ENCODE assay signal across 21 mouse cellular contexts in the genomic region with DNA sequence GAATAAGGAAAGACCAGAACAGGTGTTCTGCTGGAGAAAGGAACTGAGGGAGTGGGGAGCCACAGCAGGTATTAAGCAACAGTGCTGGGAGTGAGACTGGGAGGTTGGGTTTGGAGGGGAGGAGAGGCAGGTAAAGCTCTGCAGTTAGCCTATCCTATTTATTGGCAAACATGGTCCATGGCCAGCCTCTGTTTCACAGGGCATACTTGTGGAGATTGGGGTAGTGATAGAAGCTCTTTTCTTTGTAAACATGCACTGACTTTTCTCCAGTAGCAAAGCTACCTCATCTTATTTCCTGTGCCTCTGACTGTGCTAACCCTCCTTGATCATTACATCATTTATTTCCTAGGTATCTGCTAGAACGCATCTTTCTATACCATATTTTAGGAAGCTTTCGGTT.
DNase-seq lines count a peak whose midpoint lies in the region; ATAC-seq and TF ChIP-seq lines count a peak whose summit lies in the region.
"Had no signal": no experiment of that assay in that cellular context is flagged by ENCODE, and none has a peak within 500 bp of the region (broad histone marks: within the 10 kb centered on the region; RNA-seq: fewer than 3 reads in every experiment).

No protein-coding gene starts in this region.

- no peak for TF ChIP-seq EP300 in liver, postnatal 0 days (IDR thresholded peaks at IDR 0.05; ENCODE audit: low read depth)
- no peak for TF ChIP-seq EP300 in MEL (IDR thresholded peaks at IDR 0.05; ENCODE audit: low read depth in 1 of 2, low read length in 2 of 2)

- H3K79me2 ChIP-seq in MEL (ENCODE audit: control insufficient read depth, insufficient read depth, low read length, poor library complexity): no peaks in the 10 kb centered on the region

- DNase-seq in liver, embryonic 11.5 days (ENCODE audit: low spot score): no peak
- DNase-seq in liver, postnatal 0 days: no peak
- no peak for DNase-seq in MEL (ENCODE audit: low read depth, low spot score)
- DNase-seq in liver, embryonic 13.5 days: no peak
- DNase-seq in forebrain, embryonic 11.5 days (ENCODE audit: low spot score): no peak
- no peak for DNase-seq in gastrocnemius, postnatal 14 days
- DNase-seq in lung, adult 18-20 months: no peak
- DNase-seq: adrenal gland, adult 8-10 months; adrenal gland, postnatal 36 days; cerebellum, adult 2 months; cerebellum, postnatal 14 days; heart, adult 18-20 months; heart, postnatal 10 days; heart, postnatal 4 days had no signal

- peak; percentile 44 for ATAC-seq in liver, embryonic 11.5 days (replicated peaks; ENCODE audit: low FRiP score)
- no peak for ATAC-seq in liver, postnatal 0 days
- peak; percentile 50 for ATAC-seq in liver, embryonic 13.5 days (ENCODE audit: low read depth)
- ATAC-seq in megakaryocyte progenitor cell, adult 5-6 weeks (replicated peaks; ENCODE audit: poor library complexity): 0 out of 2 replicates have a peak, but pooled peaks have one; percentile 18
- ATAC-seq in forebrain, embryonic 11.5 days (replicated peaks; ENCODE audit: low FRiP score): no peak
- ATAC-seq: forebrain, embryonic 15.5 days; hindbrain, embryonic 16.5 days had no signal

- TF ChIP-seq POLR2A in MEL (IDR thresholded peaks at IDR 0.05; ENCODE audit: control insufficient read depth in 1 of 2, insufficient read depth in 1 of 2, low read depth in 1 of 2, low read length in 2 of 2, poor library complexity in 1 of 2): no peak

- TF ChIP-seq RAD21 in MEL (IDR thresholded peaks at IDR 0.05; ENCODE audit: low read depth, low read length): no peak

- H3K4me3 ChIP-seq in liver, embryonic 11.5 days (ENCODE audit: low read depth, low read length): no peak overlapping the region
- H3K4me3 ChIP-seq in liver, postnatal 0 days (ENCODE audit: low read depth, low read length): no peak overlapping the region
- H3K4me3 ChIP-seq in MEL (ENCODE audit: control insufficient read depth in 1 of 2, insufficient read depth in 1 of 2, low read depth in 2 of 2, low read length in 2 of 2): no peak overlapping the region
- no peak overlapping the region for H3K4me3 ChIP-seq in liver, embryonic 13.5 days (replicated peaks)
- no peak overlapping the region for H3K4me3 ChIP-seq in forebrain, embryonic 11.5 days (ENCODE audit: low read depth, low read length)
- H3K4me3 ChIP-seq: embryonic facial prominence, embryonic 13.5 days; forebrain, embryonic 10.5 days; forebrain, embryonic 15.5 days; heart, embryonic 10.5 days; hindbrain, embryonic 12.5 days had no signal

- no peaks in the 10 kb centered on the region for H3K36me3 ChIP-seq in liver, embryonic 11.5 days (ENCODE audit: control insufficient read depth, insufficient read depth, low read length)
- H3K36me3 ChIP-seq in liver, postnatal 0 days (replicated peaks; ENCODE audit: insufficient read depth, low read length): no peaks in the 10 kb centered on the region
- H3K36me3 ChIP-seq in MEL (ENCODE audit: control insufficient read depth in 1 of 2, insufficient read depth in 2 of 2, low read length in 2 of 2): peaks cover 0 to 21% of the 10 kb centered on the region in 2 experiments; a peak in 2 of 4 replicates
- H3K36me3 ChIP-seq in liver, embryonic 13.5 days: no peaks in the 10 kb centered on the region
- H3K36me3 ChIP-seq in forebrain, embryonic 11.5 days (ENCODE audit: control insufficient read depth, insufficient read depth, low read length): no peaks in the 10 kb centered on the region
- H3K36me3 ChIP-seq: embryonic facial prominence, embryonic 13.5 days; forebrain, embryonic 10.5 days; forebrain, embryonic 15.5 days; heart, embryonic 10.5 days; hindbrain, embryonic 12.5 days had no signal

- 0 out of 2 replicates have a peak, but pooled peaks cover 5% of the 10 kb centered on the region for H3K4me1 ChIP-seq in liver, embryonic 11.5 days (replicated peaks; ENCODE audit: control insufficient read depth, insufficient read depth, low read length)
- H3K4me1 ChIP-seq in liver, postnatal 0 days (ENCODE audit: insufficient read depth): 0 out of 2 replicates have a peak, but pooled peaks cover 7% of the 10 kb centered on the region
- H3K4me1 ChIP-seq in MEL (ENCODE audit: control insufficient read depth in 1 of 2, insufficient read depth in 2 of 2, low read length in 2 of 2): peaks cover 7 to 26% of the 10 kb centered on the region in 2 experiments
- H3K4me1 ChIP-seq in liver, embryonic 13.5 days (replicated peaks): peaks cover 18% of the 10 kb centered on the region
- no peaks in the 10 kb centered on the region for H3K4me1 ChIP-seq in forebrain, embryonic 11.5 days (replicated peaks; ENCODE audit: control insufficient read depth, insufficient read depth, low read length)
- H3K4me1 ChIP-seq: embryonic facial prominence, embryonic 13.5 days; forebrain, embryonic 10.5 days; forebrain, embryonic 15.5 days; heart, embryonic 10.5 days; hindbrain, embryonic 12.5 days had no signal

- no peaks in the 10 kb centered on the region for H3K9me3 ChIP-seq in liver, embryonic 11.5 days (ENCODE audit: control insufficient read depth, low read length)
- H3K9me3 ChIP-seq in liver, postnatal 0 days (ENCODE audit: low read length): no peaks in the 10 kb centered on the region
- H3K9me3 ChIP-seq in MEL (replicated peaks; ENCODE audit: insufficient read depth, low read length): no peaks in the 10 kb centered on the region
- no peaks in the 10 kb centered on the region for H3K9me3 ChIP-seq in liver, embryonic 13.5 days (replicated peaks)
- H3K9me3 ChIP-seq in forebrain, embryonic 11.5 days (ENCODE audit: control insufficient read depth, low read length): no peaks in the 10 kb centered on the region
- H3K9me3 ChIP-seq: embryonic facial prominence, embryonic 13.5 days; forebrain, embryonic 10.5 days; forebrain, embryonic 15.5 days; heart, embryonic 10.5 days; hindbrain, embryonic 12.5 days had no signal

- H3K27me3 ChIP-seq in liver, embryonic 11.5 days (replicated peaks; ENCODE audit: control insufficient read depth, insufficient read depth, low read length): no peaks in the 10 kb centered on the region
- H3K27me3 ChIP-seq in liver, postnatal 0 days (ENCODE audit: insufficient read depth, low read length): no peaks in the 10 kb centered on the region
- H3K27me3 ChIP-seq in MEL (ENCODE audit: control insufficient read depth in 1 of 2, insufficient read depth in 2 of 2, low read length in 2 of 2): no peaks in the 10 kb centered on the region
- no peaks in the 10 kb centered on the region for H3K27me3 ChIP-seq in liver, embryonic 13.5 days
- no peaks in the 10 kb centered on the region for H3K27me3 ChIP-seq in forebrain, embryonic 11.5 days (ENCODE audit: control insufficient read depth, insufficient read depth, low read length)
- H3K27me3 ChIP-seq: embryonic facial prominence, embryonic 13.5 days; forebrain, embryonic 15.5 days; hindbrain, embryonic 12.5 days had no signal

- H3K4me2 ChIP-seq in liver, embryonic 11.5 days: no peak overlapping the region
- no peak overlapping the region for H3K4me2 ChIP-seq in liver, postnatal 0 days (ENCODE audit: low read depth, low read length)
- 0 out of 2 replicates have a peak overlapping the region, but pooled peaks have one; percentile 12 for H3K4me2 ChIP-seq in liver, embryonic 13.5 days
- no peak overlapping the region for H3K4me2 ChIP-seq in forebrain, embryonic 11.5 days (ENCODE audit: low read depth, low read length, severe bottlenecking)
- H3K4me2 ChIP-seq: embryonic facial prominence, embryonic 13.5 days; forebrain, embryonic 15.5 days; hindbrain, embryonic 12.5 days had no signal

- no peak for TF ChIP-seq CTCF in liver, postnatal 0 days (IDR thresholded peaks at IDR 0.05; ENCODE audit: low read depth)
- no peak for TF ChIP-seq CTCF in MEL (IDR thresholded peaks at IDR 0.05 in 2 of 3, conservative IDR thresholded peaks at IDR 0.05 in 1 of 3; ENCODE audit: control insufficient read depth in 1 of 3, insufficient read depth in 1 of 3, low read depth in 2 of 3, low read length in 3 of 3, poor library complexity in 1 of 3, severe bottlenecking in 1 of 3)

- H3K9ac ChIP-seq in liver, embryonic 11.5 days (ENCODE audit: low read depth, low read length): no peak overlapping the region
- no peak overlapping the region for H3K9ac ChIP-seq in liver, postnatal 0 days (replicated peaks)
- H3K9ac ChIP-seq in MEL (ENCODE audit: control insufficient read depth, low read depth, low read length, poor library complexity, severe bottlenecking): no peak overlapping the region
- H3K9ac ChIP-seq in liver, embryonic 13.5 days: peak overlapping the region; percentile 29
- H3K9ac ChIP-seq in forebrain, embryonic 11.5 days (ENCODE audit: low read length): no peak overlapping the region
- H3K9ac ChIP-seq: embryonic facial prominence, embryonic 13.5 days; forebrain, embryonic 15.5 days; hindbrain, embryonic 12.5 days had no signal

- WGBS in liver, embryonic 11.5 days: 85% methylated on average over 2 of the region's 2 CpGs
- WGBS in liver, postnatal 0 days (ENCODE audit: insufficient replicate concordance): 87% methylated on average over 2 of the region's 2 CpGs
- WGBS in liver, embryonic 13.5 days (ENCODE audit: insufficient replicate concordance): 79% methylated on average over 2 of the region's 2 CpGs
- WGBS in forebrain, embryonic 11.5 days: 93% methylated on average over 2 of the region's 2 CpGs

- intact Hi-C loops in gastrocnemius, postnatal 14 days (cut with DNase I; ENCODE audit: low total_unique reads): loop anchor here (10.0 kb wide), 1 partner anchor 384 kb away; no protein-coding TSS in a partner anchor

- peak overlapping the region; percentile 56 for H3K27ac ChIP-seq in liver, embryonic 11.5 days (ENCODE audit: low read depth, low read length)
- H3K27ac ChIP-seq in liver, postnatal 0 days (ENCODE audit: low read depth): no peak overlapping the region
- H3K27ac ChIP-seq in MEL (ENCODE audit: control insufficient read depth, low read depth, low read length): peak overlapping the region; percentile 79
- peak overlapping the region; percentile 81 for H3K27ac ChIP-seq in liver, embryonic 13.5 days
- no peak overlapping the region for H3K27ac ChIP-seq in forebrain, embryonic 11.5 days (ENCODE audit: low read depth, low read length)
- H3K27ac ChIP-seq: embryonic facial prominence, embryonic 13.5 days; forebrain, embryonic 10.5 days; forebrain, embryonic 15.5 days; heart, embryonic 10.5 days; hindbrain, embryonic 12.5 days had no signal

TF ChIP-seq in MEL, 35 proteins besides CTCF, POLR2A, EP300 and RAD21 (continues in another document):
- TF ChIP-seq E2F4 (IDR thresholded peaks at IDR 0.05; ENCODE audit: borderline replicate concordance, low read depth, low read length) (no peak), TCF12 (IDR thresholded peaks at IDR 0.05; ENCODE audit: low read depth, low read length) (no peak), MYB (IDR thresholded peaks at IDR 0.05; ENCODE audit: low read depth, low read length) (no peak), GATA1 (IDR thresholded peaks at IDR 0.05; ENCODE audit: low read depth, low read length) (no peak), MAZ (IDR thresholded peaks at IDR 0.05; ENCODE audit: low read depth, low read length) (no peak), MXI1 (IDR thresholded peaks at IDR 0.05; ENCODE audit: low read depth, low read length) (no peak), ZNF384 (IDR thresholded peaks at IDR 0.05; ENCODE audit: low read depth, low read length) (no peak), MAFK (IDR thresholded peaks at IDR 0.05; ENCODE audit: borderline replicate concordance, low read depth, low read length) (no peak), ELF1 (IDR thresholded peaks at IDR 0.05; ENCODE audit: low read depth, low read length) (no peak), HCFC1 (IDR thresholded peaks at IDR 0.05; ENCODE audit: low read depth, low read length) (no peak)

Comparison
In these comparisons a context has a peak if more than half of its experiments do, and no peak if none do; other contexts are left out.
1. ATAC-seq: peak in liver, embryonic 11.5 days (single experiment), liver, embryonic 13.5 days (single experiment) and megakaryocyte progenitor cell, adult 5-6 weeks (single experiment); none in liver, postnatal 0 days (single experiment) and forebrain, embryonic 11.5 days (single experiment).
2. H3K27ac ChIP-seq: peak in liver, embryonic 11.5 days (single experiment), MEL (single experiment) and liver, embryonic 13.5 days (single experiment); none in liver, postnatal 0 days (single experiment) and forebrain, embryonic 11.5 days (single experiment).